Mouse (Mus musculus) liver, embryonic 14.5 days (tissue): ENCODE results near the gene Fastkd5. TPM values are rescaled to one million over a fixed set of nuclear protein-coding genes. Genes with fewer than 3 reads are reported as not detected.

Experiments used
- ATAC-seq: fragments of 200-750 bp; cut with Nextera tagmentation; 2 replicates; pipeline ENCODE4 v1.8.0; 2017; ENCODE audit warnings: moderate number of reproducible peaks, mild to moderate bottlenecking, moderate library complexity; ENCODE audit not compliant: insufficient read depth
- DNase-seq, 3 experiments: peaks; one replicate each; pipeline ENCODE4 v3.0.0-alpha.2; 2012 to 2013; ENCODE audit warnings: low read depth in 3 of 3, low spot score in 3 of 3
- H3K27ac ChIP-seq: fragments of 300-500 bp; sonication (generic); 2 replicates; pipeline ENCODE4 v1.5.1; 2014; ENCODE audit warnings: moderate library complexity, mild to moderate bottlenecking, control low read depth, inconsistent platforms
- H3K27me3 ChIP-seq: fragments of 300-500 bp; sonication (generic); 2 replicates; pipeline ENCODE4 v1.6.1; 2014; ENCODE audit warnings: mild to moderate bottlenecking, low read length, moderate library complexity; ENCODE audit not compliant: control insufficient read depth, insufficient read depth
- H3K36me3 ChIP-seq: fragments of 300-500 bp; sonication (generic); replicated peaks from 2 replicates; pipeline ENCODE4 v1.6.1; 2014; ENCODE audit warnings: low read depth; ENCODE audit not compliant: control insufficient read depth, insufficient read depth
- H3K4me1 ChIP-seq, 2 experiments: fragments of 200-500 bp in 1 of 2; fragments of 300-500 bp in 1 of 2; sonication (generic) in 1 of 2; replicated peaks; 2 replicates each; pipeline ENCODE4 v1.6.1; 2012 to 2014; ENCODE audit warnings: antibody characterized with exemption in 1 of 2, inconsistent platforms in 1 of 2, low read length in 1 of 2; ENCODE audit not compliant: control insufficient read depth in 2 of 2, insufficient read depth in 2 of 2
- H3K4me2 ChIP-seq: fragments of 300-500 bp; sonication (generic); 2 replicates; pipeline ENCODE4 v1.6.1; 2014; ENCODE audit warnings: low read depth, mild to moderate bottlenecking, control low read depth, moderate library complexity
- H3K4me3 ChIP-seq, 2 experiments: fragments of 200-500 bp in 1 of 2; fragments of 300-500 bp in 1 of 2; sonication (generic) in 1 of 2; 2 replicates each; pipeline ENCODE4 v1.5.1; 2012 to 2014; ENCODE audit warnings: low read depth in 2 of 2, low read length in 2 of 2, mild to moderate bottlenecking in 2 of 2, control low read depth in 1 of 2, inconsistent platforms in 1 of 2, moderate library complexity in 1 of 2; ENCODE audit not compliant: insufficient read depth in 1 of 2
- H3K9ac ChIP-seq: fragments of 300-500 bp; sonication (generic); replicated peaks from 2 replicates; pipeline ENCODE4 v1.6.1; 2014; ENCODE audit warnings: mild to moderate bottlenecking, control low read depth, moderate library complexity
- H3K9me3 ChIP-seq: fragments of 300-500 bp; sonication (generic); 2 replicates; pipeline ENCODE4 v1.6.1; 2016; ENCODE audit warnings: low read length, mixed read lengths; ENCODE audit not compliant: control insufficient read depth
- CTCF ChIP-seq: IDR thresholded peaks from 2 replicates; pipeline ENCODE4 v1.5.1; 2016; ENCODE audit warnings: antibody characterized with exemption, low read depth, control low read depth
- EP300 ChIP-seq: IDR thresholded peaks from 2 replicates; pipeline ENCODE4 v1.6.1; 2016; ENCODE audit warnings: antibody characterized with exemption, low read depth
- WGBS: fragments of 180-500 bp; shearing (Covaris S2); extraction: QIAGEN DNeasy Blood & Tissue Kit; methylation state at CpG from one replicate; pipeline ENCODE4 v1.1.7; 2014; ENCODE audit not compliant: insufficient replicate concordance; 5-methylcytosine and 5-hydroxymethylcytosine counted together
- polyA plus RNA-seq, 2 experiments: library from polyadenylated mRNA; depleted of rRNA in 1 of 2; stranded (reverse) in 1 of 2; unstranded in 1 of 2; fragments of >200 nt; fragmentation: Nextera tagmentation in 1 of 2; extraction: Ambion mirVana in 1 of 2; gene quantifications; 2 replicates each; pipeline versions ENCODE4 v1.2.1 to v1.2.3; 2012 to 2014

The Fastkd5 gene
- polyA plus RNA-seq, 2 experiments, result 3.6 to 11.9 TPM

DNA sequence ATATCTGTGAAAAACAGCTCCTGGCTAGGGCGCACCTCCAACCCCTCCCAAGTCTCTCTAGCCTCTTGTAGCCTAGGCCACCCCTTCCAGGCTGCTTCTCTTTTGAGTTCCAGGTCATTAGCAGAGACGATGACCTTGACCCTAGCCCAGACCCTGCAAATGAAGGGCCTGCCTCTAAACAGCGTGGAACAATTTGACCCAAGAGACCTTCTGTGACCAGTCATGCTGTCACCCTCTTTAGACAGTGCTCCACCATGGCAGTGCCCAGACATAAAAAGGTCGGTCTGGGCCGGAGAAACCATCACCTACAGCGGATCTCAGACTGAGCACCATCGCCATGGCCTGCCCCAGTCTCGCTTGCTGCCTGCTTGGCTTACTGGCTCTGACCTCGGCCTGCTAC is 54.0 kb downstream of the Fastkd5 start, which contains the start of gene Oxt:
Gene Oxt (plus strand): TSS at position 301 of the 400 bp plus-strand sequence.
- no peaks in the 10 kb centered on the region for H3K9me3 ChIP-seq
- H3K4me2 ChIP-seq, result peak within 1 kb of the TSS; percentile 29
- no peak within 1 kb of the TSS for H3K27ac ChIP-seq
- H3K4me1 ChIP-seq, result peaks cover 0 to 2% of the 10 kb centered on the region in 2 experiments; a peak in 1 of 4 replicates
- 0 out of 4 replicates have a peak within 1 kb of the TSS, but pooled peaks of 1 of the 2 experiments have one; percentile 18 for H3K4me3 ChIP-seq
- no peak for ATAC-seq
- H3K36me3 ChIP-seq, result no peaks in the 10 kb centered on the region
- H3K27me3 ChIP-seq, result peaks cover 59% of the 10 kb centered on the region
- no peak within 1 kb of the TSS for H3K9ac ChIP-seq
- TF ChIP-seq EP300 (no peak), CTCF (no peak)
- WGBS, result 56% methylated on average over 9 of the region's 9 CpGs
- DNase-seq, result no peak

GRCm38 (mm10) chr2:130574960-130575359 is 54.9 kb downstream of the Fastkd5 start:
- WGBS, result 63% methylated on average over 5 of the region's 5 CpGs
- Histone ChIP-seq H3K9ac (no peak overlapping the region), H3K4me3 (no peak overlapping the region), H3K36me3 (no peaks in the 10 kb centered on the region), H3K4me2 (no peak overlapping the region), H3K27me3 (peaks cover 50% of the 10 kb centered on the region), H3K4me1 (peaks cover 0 to 2% of the 10 kb centered on the region in 2 experiments; a peak in 1 of 4 replicates), H3K27ac (no peak overlapping the region), H3K9me3 (no peaks in the 10 kb centered on the region)
- TF ChIP-seq EP300 (no peak), CTCF (peak; percentile 36)
- DNase-seq, result no peak
- ATAC-seq, result no peak

DNA sequence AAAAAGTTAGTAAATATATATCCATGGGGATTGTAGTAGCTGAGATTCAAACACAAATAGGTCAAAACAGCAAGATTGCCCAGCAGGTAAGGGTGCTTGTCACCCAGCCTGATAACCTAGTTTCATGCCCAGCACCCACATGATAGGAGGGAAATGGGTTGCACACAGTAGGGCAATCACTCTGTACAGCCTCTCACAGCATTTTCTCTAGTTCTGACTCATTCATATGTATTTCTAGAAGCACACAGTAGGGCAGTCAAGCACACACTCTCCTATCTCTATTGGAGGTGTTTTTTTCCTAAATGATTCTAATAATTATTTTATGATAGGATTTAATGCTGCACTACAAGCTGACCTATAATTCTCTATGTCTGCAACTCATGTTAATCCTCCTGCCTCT is 59.9 kb downstream of the Fastkd5 start:
- Histone ChIP-seq H3K27ac (no peak overlapping the region), H3K4me3 (no peak overlapping the region), H3K9me3 (no peaks in the 10 kb centered on the region), H3K9ac (no peak overlapping the region), H3K4me1 (no peaks in the 10 kb centered on the region; a peak in 1 of 4 replicates), H3K36me3 (peaks cover 3% of the 10 kb centered on the region; the same call in 1 of the 2 replicates), H3K27me3 (no peaks in the 10 kb centered on the region; the same call in 1 of the 2 replicates), H3K4me2 (no peak overlapping the region)
- DNase-seq (no peak), ATAC-seq (no peak)
- TF ChIP-seq CTCF, result no peak
- no peak for TF ChIP-seq EP300

- no peak overlapping the region for H3K4me3 ChIP-seq
- H3K4me1 ChIP-seq, result peaks cover 0 to 4% of the 10 kb centered on the region in 2 experiments; a peak in 2 of 4 replicates
- H3K9ac ChIP-seq, result no peak overlapping the region
- WGBS, result 75% methylated on average over 4 of the region's 4 CpGs
- H3K9me3 ChIP-seq, result no peaks in the 10 kb centered on the region
- peaks cover 3% of the 10 kb centered on the region; the same call in 1 of the 2 replicates for H3K36me3 ChIP-seq
- DNase-seq (no peak), ATAC-seq (no peak)
- no peak overlapping the region for H3K27ac ChIP-seq
- TF ChIP-seq CTCF (no peak), EP300 (no peak)
- no peak overlapping the region for H3K4me2 ChIP-seq
- H3K27me3 ChIP-seq, result no peaks in the 10 kb centered on the region; the same call in 1 of the 2 replicates
These were observed 60.9 kb downstream of the Fastkd5 start for GRCm38 (mm10) chr2:130568921-130569320.

DNA sequence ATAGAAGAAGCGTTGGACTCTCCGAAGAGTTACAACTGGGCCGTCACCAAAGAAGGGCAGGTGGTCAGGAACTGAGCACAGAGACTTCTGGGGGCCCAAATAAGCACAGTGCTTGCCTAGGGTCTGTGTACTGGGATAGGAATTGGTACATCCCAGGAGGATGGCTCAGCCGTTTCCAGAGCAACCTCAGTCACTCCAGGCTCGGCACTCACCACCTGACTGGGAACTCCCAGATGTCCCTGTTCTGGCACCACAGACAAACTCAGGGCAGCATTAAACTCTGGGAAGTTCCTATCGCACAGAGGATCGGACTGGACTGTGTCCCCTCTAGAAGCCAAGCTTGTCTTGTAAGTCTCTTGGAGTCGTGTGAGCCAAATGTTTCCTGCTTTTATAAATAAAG is 64.8 kb downstream of the Fastkd5 start:
- ATAC-seq (no peak), DNase-seq (no peak)
- TF ChIP-seq CTCF (no peak), EP300 (no peak)
- 79% methylated on average over 8 of the region's 8 CpGs for WGBS
- no peaks in the 10 kb centered on the region for H3K9me3 ChIP-seq
- peaks cover 3 to 11% of the 10 kb centered on the region in 2 experiments; a peak in 3 of 4 replicates for H3K4me1 ChIP-seq
- no peak overlapping the region; a peak in 1 of 4 replicates for H3K4me3 ChIP-seq
- H3K9ac ChIP-seq, result no peak overlapping the region; the same call in 1 of the 2 replicates
- H3K27ac ChIP-seq, result no peak overlapping the region
- no peaks in the 10 kb centered on the region for H3K27me3 ChIP-seq
- peaks cover 3% of the 10 kb centered on the region; the same call in 1 of the 2 replicates for H3K36me3 ChIP-seq
- H3K4me2 ChIP-seq, result peak overlapping the region; percentile 82
